Mouse (Mus musculus): ENCODE results near the gene Sox5. TPM values are rescaled to one million over a fixed set of nuclear protein-coding genes. Genes with fewer than 3 reads are reported as not detected.
A peak's percentile ranks its signal among the peaks of the same experiment; 100 is the strongest.

The Sox5 gene
- polyA plus RNA-seq, 1 experiment from 2014 or later, result 198 TPM

DNA sequence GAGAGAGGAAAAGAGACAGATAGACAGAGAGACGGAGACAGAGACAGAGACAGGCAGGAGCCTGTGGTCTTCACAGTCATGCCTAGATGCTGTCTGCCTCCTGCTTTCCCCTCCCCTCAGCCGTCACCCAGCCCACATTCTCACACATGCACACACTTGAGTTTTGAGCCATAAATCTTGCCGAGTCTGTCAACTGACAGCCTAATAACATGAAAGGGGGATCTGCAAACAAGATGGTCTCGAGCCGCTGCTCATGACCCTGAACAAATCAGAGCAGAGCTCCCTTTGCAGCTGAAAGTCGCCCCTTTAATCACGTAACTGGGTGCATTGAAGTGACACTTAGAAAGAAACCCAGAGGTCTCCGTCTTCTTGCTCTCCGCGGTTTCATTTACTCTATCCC, 383.7 kb downstream of the Sox5 start:
- H3K9ac ChIP-seq, result no peak overlapping the region
- 38% methylated on average over 10 of the region's 10 CpGs for WGBS

DNA sequence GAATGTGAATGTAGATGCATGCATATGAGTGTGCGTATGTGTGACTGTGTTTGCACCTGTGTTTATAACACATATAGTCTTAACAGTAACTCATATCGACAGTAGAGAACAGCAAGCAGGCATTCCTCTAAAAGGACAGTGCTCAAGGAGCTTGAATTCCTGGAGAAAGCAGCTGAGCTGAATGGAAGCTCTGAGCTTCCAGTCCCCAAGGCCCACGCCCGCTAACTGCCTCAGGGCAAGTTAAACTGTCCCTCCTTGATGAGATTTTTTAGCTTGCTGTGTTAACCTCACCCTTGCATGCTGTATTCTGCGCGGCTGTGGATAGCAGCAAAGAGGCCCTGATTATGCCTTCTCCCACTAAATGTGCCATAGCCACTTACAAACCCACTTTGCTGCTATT, 388.6 kb downstream of the Sox5 start:
- Histone ChIP-seq H3K27ac (no peak overlapping the region), H3K4me3 (no peak overlapping the region), H3K9me3 (replicated peaks) (no peaks in the 10 kb centered on the region), H3K36me3 (ENCODE audit: poor library complexity, severe bottlenecking) (no peaks in the 10 kb centered on the region), H3K27me3 (0 out of 2 replicates have a peak, but pooled peaks cover 3% of the 10 kb centered on the region), H3K4me2 (no peak overlapping the region), H3K9ac (no peak overlapping the region), H3K4me1 (peaks cover 21% of the 10 kb centered on the region)
- no peak for ATAC-seq
- 68% methylated on average over 6 of the region's 6 CpGs for WGBS

More for the DNA sequence above, 383.7 kb downstream of the Sox5 start:
- no peak overlapping the region for H3K4me3 ChIP-seq
- peak overlapping the region; percentile 20; the same call in 1 of the 2 replicates for H3K4me2 ChIP-seq
- no peak overlapping the region for H3K27ac ChIP-seq
- ATAC-seq, result no peak
- H3K27me3 ChIP-seq, result 0 out of 2 replicates have a peak, but pooled peaks cover 3% of the 10 kb centered on the region
- no peaks in the 10 kb centered on the region for H3K36me3 ChIP-seq (ENCODE audit: poor library complexity, severe bottlenecking)
- H3K9me3 ChIP-seq (replicated peaks), result no peaks in the 10 kb centered on the region
- H3K4me1 ChIP-seq, result peaks cover 20% of the 10 kb centered on the region

DNA sequence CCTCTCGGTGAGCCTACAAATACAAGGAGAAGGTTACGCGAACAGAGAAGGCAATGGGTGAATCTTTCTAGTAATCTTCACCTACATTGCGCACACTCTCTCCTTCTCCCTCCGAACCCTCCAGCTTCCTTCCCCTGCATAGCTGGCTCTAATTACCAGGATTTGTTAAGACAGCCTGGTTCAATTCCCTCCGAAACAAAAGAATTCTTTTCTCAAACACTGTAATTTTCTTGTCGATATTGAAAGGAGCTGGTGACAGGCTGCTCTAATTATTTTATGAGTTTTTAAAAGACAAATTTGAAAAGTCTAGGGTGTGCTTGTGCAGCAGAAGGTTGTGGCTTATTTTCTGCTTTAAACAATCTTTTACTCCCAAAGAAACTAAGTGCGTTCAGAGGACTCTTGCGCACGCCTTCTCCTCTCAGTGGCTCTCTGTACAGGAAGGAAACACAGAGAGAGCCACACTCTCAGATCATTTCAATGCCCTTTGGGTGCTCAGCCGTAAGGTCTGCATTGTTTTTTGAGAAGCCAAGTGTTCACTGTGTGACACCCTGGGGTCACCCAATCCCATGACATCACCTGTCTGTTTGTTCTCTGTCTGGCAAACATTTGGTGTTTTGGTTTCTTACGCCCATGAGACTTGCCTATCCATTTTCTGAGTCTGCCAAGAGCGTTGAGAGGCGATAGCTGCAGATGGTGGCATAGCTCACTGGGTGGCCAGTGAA, 392.3 kb downstream of the Sox5 start:
- 41% methylated on average over 14 of the region's 14 CpGs for WGBS
- Histone ChIP-seq H3K9ac (no peak overlapping the region), H3K27me3 (no peaks in the 10 kb centered on the region), H3K4me2 (peak overlapping the region; percentile 15; the same call in 1 of the 2 replicates), H3K36me3 (ENCODE audit: poor library complexity, severe bottlenecking) (no peaks in the 10 kb centered on the region), H3K27ac (no peak overlapping the region), H3K4me1 (peaks cover 27% of the 10 kb centered on the region), H3K9me3 (replicated peaks) (no peaks in the 10 kb centered on the region), H3K4me3 (no peak overlapping the region)
- no peak for ATAC-seq

DNA sequence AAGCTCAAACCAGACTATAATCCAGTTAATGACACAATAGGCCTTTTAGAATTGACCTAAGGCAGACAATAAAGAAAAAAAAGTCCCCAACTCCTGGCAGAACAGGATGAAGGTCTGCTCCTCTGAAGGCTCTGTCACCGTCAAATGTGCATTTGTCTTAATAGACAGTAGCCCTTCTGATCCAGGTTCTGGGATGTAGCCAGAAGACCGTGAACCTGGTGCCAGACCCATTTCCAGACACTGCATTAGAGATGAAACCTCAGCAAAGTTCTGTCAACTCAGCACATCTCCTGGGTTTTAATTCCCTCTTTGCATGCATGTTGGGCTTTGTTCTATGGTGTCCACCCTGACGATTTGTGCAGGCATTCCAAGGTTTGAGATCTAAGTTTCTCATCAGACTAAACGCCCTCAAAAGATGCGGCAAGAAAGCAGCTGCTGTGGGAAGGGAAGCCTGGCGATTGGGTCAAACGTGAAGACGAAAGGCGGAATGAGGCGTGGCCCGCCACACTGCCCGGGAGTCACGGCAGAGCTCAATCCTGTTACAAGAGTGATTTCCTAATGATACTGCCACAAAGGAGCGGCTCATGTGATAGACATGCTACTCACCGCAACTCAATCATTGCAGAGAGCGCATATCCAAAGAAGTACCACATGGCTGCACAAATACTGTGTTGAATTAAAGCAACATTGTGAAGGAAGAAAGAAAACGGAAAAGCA, 394.1 kb downstream of the Sox5 start:
- H3K4me3 ChIP-seq, result no peak overlapping the region
- H3K27ac ChIP-seq, result no peak overlapping the region
- H3K9ac ChIP-seq, result no peak overlapping the region
- 51% methylated on average over 17 of the region's 17 CpGs for WGBS
- H3K36me3 ChIP-seq (ENCODE audit: poor library complexity, severe bottlenecking), result no peaks in the 10 kb centered on the region
- peaks cover 20% of the 10 kb centered on the region for H3K4me1 ChIP-seq
- peak overlapping the region; percentile 36 for H3K4me2 ChIP-seq
- ATAC-seq, result peak; percentile 36; the same call in 1 of the 2 replicates
- H3K9me3 ChIP-seq (replicated peaks), result no peaks in the 10 kb centered on the region
- H3K27me3 ChIP-seq, result no peaks in the 10 kb centered on the region

DNA sequence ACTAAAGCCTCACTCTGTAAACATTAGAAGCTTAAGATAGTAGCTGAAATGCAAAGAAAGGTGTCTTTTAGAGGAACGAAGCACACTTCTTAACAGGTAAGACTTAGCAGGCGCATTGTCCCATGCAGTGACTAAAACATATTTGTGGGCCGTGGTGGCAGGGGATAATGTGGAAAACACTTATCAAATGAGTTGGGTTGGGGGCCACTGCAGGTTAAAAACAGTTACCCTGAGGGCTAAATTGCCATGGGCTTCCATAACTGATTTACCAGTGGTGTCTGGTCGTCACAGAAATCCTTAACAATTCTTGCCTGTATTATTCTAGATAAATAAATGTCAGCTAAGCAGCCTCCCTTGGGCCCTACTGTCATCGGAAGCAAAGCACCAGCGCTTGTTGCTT, 401.1 kb downstream of the Sox5 start:
- no peak overlapping the region for H3K4me3 ChIP-seq
- 87% methylated on average over 6 of the region's 6 CpGs for WGBS
- H3K9ac ChIP-seq, result no peak overlapping the region
- no peaks in the 10 kb centered on the region for H3K9me3 ChIP-seq (replicated peaks)
- peaks cover 9% of the 10 kb centered on the region; the same call in 1 of the 2 replicates for H3K4me1 ChIP-seq
- no peaks in the 10 kb centered on the region for H3K36me3 ChIP-seq (ENCODE audit: poor library complexity, severe bottlenecking)
- no peak overlapping the region for H3K27ac ChIP-seq
- H3K27me3 ChIP-seq, result no peaks in the 10 kb centered on the region
- no peak overlapping the region for H3K4me2 ChIP-seq
- ATAC-seq, result no peak

DNA sequence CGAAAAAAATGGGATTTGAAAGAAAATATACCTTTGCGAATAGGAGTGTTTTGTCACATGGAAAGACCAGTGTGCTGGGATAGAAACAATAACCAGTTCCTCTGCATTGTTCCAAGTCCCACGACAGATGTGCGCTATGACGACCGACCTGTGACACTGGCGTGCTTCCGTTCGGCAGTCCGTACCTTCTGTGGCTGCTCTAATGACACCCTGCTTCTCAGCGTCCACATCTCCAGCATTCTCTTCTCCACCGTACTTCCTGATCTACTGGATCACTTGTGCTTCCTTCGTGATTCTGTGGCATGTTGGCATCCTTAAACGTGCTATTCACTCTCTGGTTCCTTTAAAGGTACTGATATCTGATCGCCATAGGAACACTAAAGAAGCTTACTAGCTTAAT, 401.6 kb downstream of the Sox5 start:
- no peak overlapping the region for H3K9ac ChIP-seq
- peaks cover 9% of the 10 kb centered on the region; the same call in 1 of the 2 replicates for H3K4me1 ChIP-seq
- no peaks in the 10 kb centered on the region for H3K27me3 ChIP-seq
- H3K4me3 ChIP-seq, result no peak overlapping the region
- no peaks in the 10 kb centered on the region for H3K9me3 ChIP-seq (replicated peaks)
- no peaks in the 10 kb centered on the region for H3K36me3 ChIP-seq (ENCODE audit: poor library complexity, severe bottlenecking)
- no peak for ATAC-seq
- no peak overlapping the region for H3K27ac ChIP-seq
- no peak overlapping the region for H3K4me2 ChIP-seq
- WGBS, result 67% methylated on average over 15 of the region's 15 CpGs

DNA sequence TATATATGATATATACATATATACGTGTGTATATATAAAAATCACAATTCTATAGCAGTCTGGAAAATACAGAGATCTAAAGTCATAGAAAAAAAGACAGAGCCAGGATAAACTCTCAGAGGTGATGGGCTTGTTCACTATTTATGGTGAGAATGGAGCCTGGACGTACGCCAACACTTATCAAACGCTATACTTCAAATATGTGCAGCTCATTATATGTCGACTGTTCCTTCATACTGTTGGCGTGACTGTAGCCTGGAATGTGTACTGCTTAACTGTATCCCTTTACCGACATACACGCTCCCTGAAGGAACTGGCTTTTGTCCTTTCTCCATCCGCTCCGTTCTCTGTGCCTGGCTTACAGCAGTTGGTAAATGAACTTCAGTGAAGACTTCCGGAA, 407.0 kb downstream of the Sox5 start:
- Histone ChIP-seq H3K4me1 (0 out of 2 replicates have a peak, but pooled peaks cover 4% of the 10 kb centered on the region), H3K27ac (no peak overlapping the region), H3K36me3 (ENCODE audit: poor library complexity, severe bottlenecking) (no peaks in the 10 kb centered on the region), H3K4me2 (no peak overlapping the region), H3K27me3 (no peaks in the 10 kb centered on the region), H3K9ac (no peak overlapping the region), H3K9me3 (replicated peaks) (no peaks in the 10 kb centered on the region), H3K4me3 (no peak overlapping the region)
- no peak for ATAC-seq
- 87% methylated on average over 11 of the region's 11 CpGs for WGBS

DNA sequence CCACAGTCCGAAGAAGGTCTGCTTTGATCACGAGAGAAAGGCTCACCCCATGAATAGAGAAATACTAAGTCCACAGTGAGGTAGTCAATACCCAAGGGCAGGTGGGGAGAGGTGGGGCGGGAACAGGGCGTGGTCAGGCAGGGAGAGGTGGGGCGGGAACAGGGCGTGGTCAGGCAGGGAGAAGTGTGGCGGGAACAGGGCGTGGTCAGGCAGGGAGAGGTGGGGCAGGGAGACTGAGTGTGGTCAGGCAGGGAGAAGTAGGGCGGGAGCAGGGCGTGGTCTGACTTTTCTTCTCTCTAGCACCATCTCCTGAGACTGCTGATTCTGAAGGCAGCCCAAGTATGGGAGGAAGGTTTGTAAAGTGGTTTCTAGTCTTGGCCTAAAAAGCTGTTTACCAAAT, 411.1 kb downstream of the Sox5 start:
- Histone ChIP-seq H3K36me3 (ENCODE audit: poor library complexity, severe bottlenecking) (no peaks in the 10 kb centered on the region), H3K9me3 (replicated peaks) (no peaks in the 10 kb centered on the region), H3K9ac (no peak overlapping the region), H3K4me3 (no peak overlapping the region), H3K4me1 (no peaks in the 10 kb centered on the region), H3K27me3 (no peaks in the 10 kb centered on the region), H3K27ac (no peak overlapping the region), H3K4me2 (no peak overlapping the region)
- no peak for ATAC-seq
- 56% methylated on average over 10 of the region's 10 CpGs for WGBS

DNA sequence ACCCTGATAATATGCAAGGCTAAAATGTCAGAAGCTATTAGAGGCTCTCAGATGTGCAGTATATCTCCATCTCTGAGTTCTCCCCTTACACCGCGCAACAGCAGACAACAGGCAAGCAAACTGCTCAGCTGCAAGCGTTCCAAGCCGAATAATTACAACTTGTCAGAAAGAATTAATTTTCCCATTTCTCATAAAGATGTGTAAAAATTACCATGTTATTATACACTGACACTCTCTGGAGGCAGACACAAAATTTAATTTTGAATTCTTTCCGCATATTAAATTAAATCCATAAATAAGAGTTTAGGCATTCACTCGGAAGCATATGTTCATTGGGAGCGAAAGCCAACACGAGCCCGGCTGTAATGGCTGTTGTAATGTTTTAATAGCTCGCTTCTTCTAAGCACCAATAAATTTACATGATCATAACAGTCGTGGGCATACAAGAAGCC, 414.1 kb downstream of the Sox5 start:
- Histone ChIP-seq H3K4me1 (no peaks in the 10 kb centered on the region), H3K27ac (peak overlapping the region; percentile 48; the same call in 1 of the 2 replicates), H3K36me3 (ENCODE audit: poor library complexity, severe bottlenecking) (no peaks in the 10 kb centered on the region), H3K9me3 (replicated peaks) (no peaks in the 10 kb centered on the region), H3K4me3 (no peak overlapping the region), H3K4me2 (no peak overlapping the region), H3K9ac (no peak overlapping the region), H3K27me3 (no peaks in the 10 kb centered on the region)
- 71% methylated on average over 11 of the region's 11 CpGs for WGBS
- peak; percentile 88 for ATAC-seq

DNA sequence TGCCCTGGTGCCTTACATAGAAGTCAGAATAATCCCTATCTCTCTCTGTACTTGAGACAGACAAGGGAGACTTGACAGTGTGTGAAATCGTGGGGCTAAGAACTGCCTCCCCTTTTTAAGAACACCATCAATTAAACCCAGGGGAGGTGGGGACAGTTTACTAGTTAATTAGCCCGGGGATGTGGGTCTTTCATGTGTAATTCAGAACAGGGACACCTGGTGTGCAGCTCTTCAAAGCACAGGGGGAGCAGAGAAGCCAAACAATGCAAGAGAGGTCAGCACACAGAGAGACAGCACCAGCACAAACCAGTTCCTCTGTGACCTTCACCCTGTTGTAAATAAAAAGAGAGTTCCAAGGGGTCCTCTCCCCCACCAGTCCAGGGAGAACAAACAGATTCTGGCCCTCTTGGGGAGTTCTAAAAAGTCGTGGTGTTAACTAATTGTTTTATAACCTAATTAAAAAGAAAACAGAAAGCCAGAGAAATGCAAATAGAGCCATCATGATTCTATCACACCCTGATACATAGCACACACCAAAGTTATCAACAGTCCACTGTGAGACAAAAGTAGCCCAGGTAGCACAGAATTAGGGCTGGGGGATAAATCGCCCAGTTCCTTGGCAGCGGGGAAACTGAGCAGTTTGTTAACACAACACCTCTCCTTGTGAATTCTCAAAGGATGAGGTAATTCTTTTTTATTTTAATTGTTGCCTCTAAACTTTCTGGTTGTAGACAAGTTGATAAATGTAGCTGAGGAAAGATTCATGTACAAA, 420.3 kb downstream of the Sox5 start:
- H3K4me2 ChIP-seq, result no peak overlapping the region; the same call in 1 of the 2 replicates
- 2% methylated on average over 5 of the region's 5 CpGs for WGBS
- peak; percentile 62 for ATAC-seq

DNA sequence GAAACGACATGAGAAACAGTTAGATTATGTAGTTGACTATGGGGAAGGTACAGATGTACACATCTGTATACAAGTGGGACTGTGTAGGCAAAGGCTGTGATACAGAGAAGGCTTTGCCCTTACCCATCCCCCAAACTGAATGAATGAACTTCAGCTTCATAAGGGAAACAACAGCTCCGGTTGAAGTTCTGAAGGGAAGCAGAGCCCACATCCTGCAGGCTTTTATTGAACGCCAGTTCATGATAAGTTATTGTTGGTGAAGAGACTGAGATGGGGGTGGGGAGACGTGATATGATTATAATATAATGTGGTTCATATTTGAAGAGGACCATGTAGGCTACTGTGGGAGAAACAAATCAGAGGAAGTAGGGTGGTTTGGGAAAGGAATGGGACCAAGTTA, 424.7 kb downstream of the Sox5 start:
- WGBS, result 92% methylated on average over 4 of the region's 4 CpGs
- Histone ChIP-seq H3K4me1 (peaks cover 16% of the 10 kb centered on the region), H3K4me3 (no peak overlapping the region), H3K4me2 (no peak overlapping the region), H3K9ac (no peak overlapping the region), H3K27me3 (no peaks in the 10 kb centered on the region), H3K36me3 (ENCODE audit: poor library complexity, severe bottlenecking) (no peaks in the 10 kb centered on the region), H3K9me3 (replicated peaks) (no peaks in the 10 kb centered on the region), H3K27ac (no peak overlapping the region)
- no peak for ATAC-seq

More for the DNA sequence above, 420.3 kb downstream of the Sox5 start:
- no peaks in the 10 kb centered on the region for H3K27me3 ChIP-seq
- peak overlapping the region; percentile 36 for H3K27ac ChIP-seq
- peak overlapping the region; percentile 36 for H3K9ac ChIP-seq
- H3K4me1 ChIP-seq, result peaks cover 16% of the 10 kb centered on the region
- H3K9me3 ChIP-seq (replicated peaks), result no peaks in the 10 kb centered on the region
- no peaks in the 10 kb centered on the region for H3K36me3 ChIP-seq (ENCODE audit: poor library complexity, severe bottlenecking)
- H3K4me3 ChIP-seq, result no peak overlapping the region

DNA sequence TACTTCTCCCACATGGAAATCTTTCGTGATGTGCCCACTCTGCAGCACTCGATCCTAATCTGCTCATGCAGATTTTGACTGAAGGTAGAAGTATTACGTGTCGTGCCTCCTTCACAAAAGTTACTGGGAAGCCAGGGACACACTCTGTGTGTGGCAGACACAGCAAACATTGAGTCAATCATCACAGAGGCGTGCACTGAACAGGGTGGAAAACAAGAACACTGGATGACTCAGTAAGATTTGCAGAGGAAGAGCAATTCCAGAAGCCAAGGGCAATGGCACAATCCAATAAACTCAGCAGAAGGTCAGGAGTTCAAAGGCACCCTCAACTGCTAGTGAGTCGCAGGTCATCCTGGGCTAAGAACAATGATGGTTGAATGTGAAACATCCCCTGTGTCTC, 430.7 kb downstream of the Sox5 start:
- Histone ChIP-seq H3K4me1 (no peaks in the 10 kb centered on the region), H3K4me3 (no peak overlapping the region), H3K9ac (no peak overlapping the region), H3K9me3 (replicated peaks) (no peaks in the 10 kb centered on the region), H3K27ac (no peak overlapping the region), H3K27me3 (no peaks in the 10 kb centered on the region), H3K36me3 (ENCODE audit: poor library complexity, severe bottlenecking) (no peaks in the 10 kb centered on the region), H3K4me2 (no peak overlapping the region)
- WGBS, result 91% methylated on average over 6 of the region's 6 CpGs
- no peak for ATAC-seq

All from forebrain, embryonic 13.5 days (tissue).